Mouse (Mus musculus) adrenal gland, adult 10 weeks (tissue): Measurements from ENCODE around the gene Olfr464. TPM values are rescaled to one million over a fixed set of nuclear protein-coding genes. Genes with fewer than 3 reads are reported as not detected.

ENCODE experiments used
- polyA plus RNA-seq: library from polyadenylated mRNA; stranded (reverse); fragments of 350-450 nt; fragmentation: Illumina TruSeq; extraction: RNeasy Lipid Tissue Mini Kit (QIAGEN cat#74804); gene quantifications from one replicate; pipeline ENCODE4 v1.2.3, GENCODE M21; 2014; ENCODE audit warnings: low read depth, low replicate concordance

Gene Olfr464
- not detected for polyA plus RNA-seq

GRCm38 (mm10) chr11:87920966-87921365 is at the start of gene Olfr464:
Gene Olfr464 (minus strand): TSS chr11:87920967.

GRCm38 (mm10) chr11:87897287-87897686 is 23.5 kb downstream of the Olfr464 start, which contains the start of gene Olfr463:
Gene Olfr463 (minus strand): TSS chr11:87897387.

GRCm38 (mm10) chr11:87892168-87892567 is 28.6 kb downstream of the Olfr464 start, which contains the start of gene Olfr462:
Gene Olfr462 (minus strand): TSS chr11:87892268.

GRCm38 (mm10) chr11:87875436-87875835 is 45.3 kb downstream of the Olfr464 start, which contains the start of gene Epx:
Gene Epx (minus strand): TSS chr11:87875536.

Other genes with a start within 250 kb of the Olfr464 start
- gene Supt4a, start 183.4 kb downstream of the Olfr464 start, polyA plus RNA-seq = 22.3 TPM
- gene Tspoap1, start 160.4 kb downstream of the Olfr464 start, polyA plus RNA-seq = not detected
- gene Mpo, start 127.4 kb downstream of the Olfr464 start, polyA plus RNA-seq = not detected
- gene Lpo, start 92.7 kb downstream of the Olfr464 start, polyA plus RNA-seq = not detected
- 3.0 TPM for gene Mks1, start 67.8 kb downstream of the Olfr464 start, polyA plus RNA-seq
- gene Epx, start 45.4 kb downstream of the Olfr464 start, polyA plus RNA-seq = not detected
- not detected for gene Olfr462, start 28.7 kb downstream of the Olfr464 start, polyA plus RNA-seq
- gene Olfr463, start 23.6 kb downstream of the Olfr464 start, polyA plus RNA-seq = not detected
- gene Dynll2, start 66.6 kb upstream of the Olfr464 start, polyA plus RNA-seq = 224 TPM
- 696 TPM for gene Srsf1, start 126.4 kb upstream of the Olfr464 start, polyA plus RNA-seq
- gene Vezf1, start 147.3 kb upstream of the Olfr464 start, polyA plus RNA-seq = 121 TPM
- gene Cuedc1, start 177.1 kb upstream of the Olfr464 start, polyA plus RNA-seq = 4.8 TPM